Mouse (Mus musculus): ENCODE results near the gene A630023A22Rik.

- TF ChIP-seq CTCF (IDR thresholded peaks at IDR 0.05; ENCODE audit: control insufficient read depth, insufficient read depth, insufficient replicate concordance, low read depth, low read length), result no peak
- TF ChIP-seq POLR2A (IDR thresholded peaks at IDR 0.05; ENCODE audit: control insufficient read depth, low read depth, low read length), result no peak
Observed at GRCm38 (mm10) chr14:34092856-34093255, 9.7 kb downstream of the A630023A22Rik start.
